In the genomic region with DNA sequence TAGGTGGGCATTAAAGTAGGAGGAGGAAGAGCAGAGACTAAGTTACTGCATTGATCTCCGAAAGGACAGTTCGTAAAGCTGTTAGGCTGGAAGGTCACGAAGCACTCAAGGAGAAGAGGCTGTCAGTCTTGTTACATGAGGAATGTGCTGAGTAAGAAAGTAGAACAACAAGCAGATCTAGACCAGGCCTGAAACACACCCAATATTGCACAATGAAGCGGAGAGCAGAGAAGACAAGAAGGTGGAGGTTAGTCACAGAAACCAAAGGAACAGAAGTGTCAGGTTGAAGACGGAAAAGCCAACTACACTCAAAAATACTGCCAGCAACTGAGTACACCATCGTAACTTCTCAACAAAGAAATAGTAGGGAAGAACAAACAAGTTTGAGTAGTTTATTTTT, we compare ENCODE assay signal across 15 mouse cellular contexts.
"Had no signal": no experiment of that assay in that cellular context is flagged by ENCODE, and none has a peak within 500 bp of the region (broad histone marks: within the 10 kb centered on the region; RNA-seq: fewer than 3 reads in every experiment).

No protein-coding gene starts in this region.

- H3K4me1 ChIP-seq: kidney, embryonic 15.5 days; limb, embryonic 12.5 days; liver, embryonic 13.5 days; midbrain, embryonic 12.5 days; neural tube, embryonic 13.5 days; stomach, embryonic 15.5 days had no signal

- ATAC-seq: liver, postnatal 0 days; midbrain, embryonic 16.5 days had no signal

- H3K27ac ChIP-seq: kidney, embryonic 15.5 days; limb, embryonic 12.5 days; liver, embryonic 13.5 days; macrophage; midbrain, embryonic 12.5 days; neural tube, embryonic 13.5 days; stomach, embryonic 15.5 days had no signal

- H3K4me3 ChIP-seq: kidney, embryonic 15.5 days; limb, embryonic 12.5 days; liver, embryonic 13.5 days; midbrain, embryonic 12.5 days; neural tube, embryonic 13.5 days; stomach, embryonic 15.5 days had no signal

- DNase-seq: kidney, adult 18-20 months; kidney, postnatal 25 days; layer of hippocampus, postnatal 36 days; liver; liver, embryonic 13.5 days; liver, postnatal 0 days; right cerebral cortex, postnatal 4 days; thymus, postnatal 4 days had no signal

- H3K4me2 ChIP-seq: kidney, embryonic 15.5 days; limb, embryonic 12.5 days; liver, embryonic 13.5 days; midbrain, embryonic 12.5 days; neural tube, embryonic 13.5 days; stomach, embryonic 15.5 days had no signal

- H3K27me3 ChIP-seq: kidney, embryonic 15.5 days; limb, embryonic 12.5 days; liver, embryonic 13.5 days; midbrain, embryonic 12.5 days; neural tube, embryonic 13.5 days; stomach, embryonic 15.5 days had no signal

- H3K9me3 ChIP-seq: kidney, embryonic 15.5 days; limb, embryonic 12.5 days; liver, embryonic 13.5 days; midbrain, embryonic 12.5 days; neural tube, embryonic 13.5 days; stomach, embryonic 15.5 days had no signal

- H3K9ac ChIP-seq: kidney, embryonic 15.5 days; limb, embryonic 12.5 days; liver, embryonic 13.5 days; liver, postnatal 0 days; midbrain, embryonic 12.5 days; neural tube, embryonic 13.5 days; stomach, embryonic 15.5 days had no signal
